Mouse (Mus musculus) heart, embryonic 12.5 days (tissue): ENCODE results near the gene Atg101. TPM values are rescaled to one million over a fixed set of nuclear protein-coding genes. Genes with fewer than 3 reads are reported as not detected.

Experiments
- ATAC-seq: fragments of 200-750 bp; cut with Nextera tagmentation; 2 replicates; pipeline ENCODE4 v1.8.0; 2017; ENCODE audit warnings: moderate TSS enrichment, moderate library complexity; ENCODE audit not compliant: insufficient number of reproducible peaks, low FRiP score
- H3K27ac ChIP-seq: fragments of 300-500 bp; sonication (generic); 2 replicates; pipeline ENCODE4 v1.5.1; 2016; ENCODE audit warnings: mild to moderate bottlenecking, moderate library complexity; ENCODE audit not compliant: poor library complexity, severe bottlenecking
- H3K27me3 ChIP-seq: fragments of 300-500 bp; sonication (generic); replicated peaks from 2 replicates; pipeline ENCODE4 v1.6.1; 2016; ENCODE audit warnings: mild to moderate bottlenecking, moderate library complexity
- H3K36me3 ChIP-seq: fragments of 300-500 bp; sonication (generic); 2 replicates; pipeline ENCODE4 v1.6.1; 2016; ENCODE audit warnings: mild to moderate bottlenecking, moderate library complexity
- H3K4me1 ChIP-seq: fragments of 300-500 bp; sonication (generic); replicated peaks from 2 replicates; pipeline ENCODE4 v1.6.1; 2016; ENCODE audit warnings: mild to moderate bottlenecking
- H3K4me2 ChIP-seq: fragments of 300-500 bp; sonication (generic); 2 replicates; pipeline ENCODE4 v1.6.1; 2016; ENCODE audit warnings: mild to moderate bottlenecking, moderate library complexity
- H3K4me3 ChIP-seq: fragments of 300-500 bp; sonication (generic); 2 replicates; pipeline ENCODE4 v1.5.1; 2016; ENCODE audit warnings: mild to moderate bottlenecking
- H3K9ac ChIP-seq: fragments of 300-500 bp; sonication (generic); 2 replicates; pipeline ENCODE4 v1.6.1; 2016; ENCODE audit warnings: mild to moderate bottlenecking, moderate library complexity
- H3K9me3 ChIP-seq: fragments of 300-500 bp; sonication (generic); replicated peaks from 2 replicates; pipeline ENCODE4 v1.6.1; 2016; ENCODE audit warnings: mild to moderate bottlenecking, moderate library complexity
- WGBS: fragments of 180-500 bp; shearing (Covaris S2); methylation state at CpG from one replicate; pipeline ENCODE4 v1.1.7; 2016; 5-methylcytosine and 5-hydroxymethylcytosine counted together
- polyA plus RNA-seq: library from polyadenylated mRNA; unstranded; fragments of >200 nt; fragmentation: Nextera tagmentation; extraction: Ambion mirVana; gene quantifications from 2 replicates; pipeline ENCODE4 v1.2.1, GENCODE M21; 2016

Gene Atg101
- polyA plus RNA-seq, 1 experiment from 2014 or later, result 49.7 TPM

DNA sequence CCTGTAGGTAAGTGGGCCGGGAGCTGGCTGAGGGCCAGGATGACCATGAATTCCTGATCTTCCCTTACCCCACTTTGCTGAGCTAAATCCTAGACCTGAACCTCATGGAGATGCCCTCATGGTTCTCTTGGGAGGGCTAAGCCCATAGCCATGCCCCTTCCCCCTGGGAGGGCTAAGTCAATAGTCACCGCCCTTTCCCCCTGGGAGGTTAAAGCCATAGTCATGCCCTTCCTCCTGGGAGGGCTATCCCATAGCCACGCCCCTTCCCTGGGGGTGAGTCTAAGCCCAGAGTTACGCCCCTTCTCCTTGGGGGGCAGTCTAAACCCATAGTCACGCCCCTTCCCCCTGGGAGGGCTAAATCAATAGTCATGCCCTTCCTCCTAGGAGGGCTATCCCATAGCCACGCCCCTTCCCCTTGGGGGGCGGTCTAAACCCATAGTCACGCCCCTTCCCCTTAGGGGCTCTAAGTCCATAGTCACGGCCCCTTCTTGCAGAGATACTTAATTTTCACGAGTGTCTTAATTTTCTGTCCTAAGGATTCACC lies 42.0 kb downstream of the Atg101 start:
- Histone ChIP-seq H3K4me1 (peaks cover 25% of the 10 kb centered on the region), H3K36me3 (no peaks in the 10 kb centered on the region), H3K9me3 (no peaks in the 10 kb centered on the region), H3K27ac (no peak overlapping the region), H3K9ac (no peak overlapping the region), H3K27me3 (no peaks in the 10 kb centered on the region), H3K4me2 (no peak overlapping the region), H3K4me3 (no peak overlapping the region)
- 34% methylated on average over 10 of the region's 10 CpGs for WGBS
- ATAC-seq, result peak; percentile 7; the same call in 1 of the 2 replicates

DNA sequence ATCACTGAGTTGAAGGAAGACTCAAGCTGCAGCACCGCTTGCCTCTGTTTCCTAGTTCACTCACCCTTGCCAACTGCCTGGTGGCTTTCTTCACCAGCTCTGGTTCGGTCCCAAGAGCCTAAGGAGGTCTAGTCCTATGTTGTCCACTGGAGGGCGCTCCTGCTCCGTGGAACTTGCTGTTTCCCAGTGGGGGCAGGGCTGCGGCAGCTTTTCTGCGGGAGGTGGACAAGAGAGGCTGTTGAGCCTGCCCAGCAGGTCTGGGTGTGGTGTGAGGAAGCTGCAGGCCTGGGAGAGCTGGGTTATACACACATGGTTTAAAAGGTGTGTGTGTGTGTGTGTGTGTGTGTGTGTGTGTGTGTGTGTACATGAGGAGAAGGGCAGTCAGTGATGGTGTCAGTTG lies 43.2 kb downstream of the Atg101 start:
- no peaks in the 10 kb centered on the region for H3K9me3 ChIP-seq
- no peak overlapping the region for H3K9ac ChIP-seq
- H3K4me1 ChIP-seq, result peaks cover 13% of the 10 kb centered on the region
- H3K27ac ChIP-seq, result no peak overlapping the region
- no peak overlapping the region for H3K4me2 ChIP-seq
- WGBS, result 6% methylated on average over 6 of the region's 6 CpGs
- no peaks in the 10 kb centered on the region for H3K27me3 ChIP-seq
- no peak overlapping the region for H3K4me3 ChIP-seq
- ATAC-seq, result no peak
- no peaks in the 10 kb centered on the region for H3K36me3 ChIP-seq

DNA sequence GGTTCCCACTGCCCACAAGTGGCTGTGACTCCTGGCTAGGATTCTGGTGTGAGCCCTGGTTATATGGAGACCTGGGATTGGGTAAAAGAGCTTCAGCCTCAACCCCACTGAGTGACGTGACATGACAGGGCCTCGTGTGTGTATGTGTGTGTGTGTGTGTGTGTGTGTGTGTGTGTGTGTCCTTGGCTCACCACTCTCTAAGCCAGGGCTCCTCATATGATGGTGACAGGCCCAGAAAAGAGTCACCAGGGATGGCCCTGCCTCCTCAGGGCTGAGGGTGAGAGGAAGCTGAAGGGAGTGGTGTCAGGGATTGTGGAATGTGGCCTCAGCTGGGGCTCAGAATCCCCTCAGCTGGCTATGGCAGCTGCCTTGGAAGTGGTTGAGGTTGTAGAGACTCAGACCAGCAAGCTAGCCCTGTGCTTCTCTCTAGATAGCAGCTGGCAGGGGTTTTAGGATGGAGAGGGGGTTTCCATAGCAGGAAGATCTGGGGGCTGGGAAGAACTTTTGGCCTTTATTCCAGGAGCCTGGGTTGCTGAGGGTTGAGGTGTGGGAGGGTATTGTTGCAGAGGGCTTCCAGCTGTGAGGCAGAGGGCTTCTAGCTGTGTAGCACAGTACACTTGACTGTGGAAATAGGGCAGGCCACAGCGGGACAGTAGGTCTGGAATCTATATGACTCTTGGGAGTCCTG lies 44.9 kb downstream of the Atg101 start:
- Histone ChIP-seq H3K4me1 (peaks cover 13% of the 10 kb centered on the region), H3K4me3 (no peak overlapping the region), H3K36me3 (no peaks in the 10 kb centered on the region), H3K27me3 (no peaks in the 10 kb centered on the region), H3K9ac (no peak overlapping the region), H3K9me3 (no peaks in the 10 kb centered on the region), H3K4me2 (no peak overlapping the region), H3K27ac (no peak overlapping the region)
- WGBS, result 58% methylated on average over 3 of the region's 3 CpGs
- ATAC-seq, result no peak

DNA sequence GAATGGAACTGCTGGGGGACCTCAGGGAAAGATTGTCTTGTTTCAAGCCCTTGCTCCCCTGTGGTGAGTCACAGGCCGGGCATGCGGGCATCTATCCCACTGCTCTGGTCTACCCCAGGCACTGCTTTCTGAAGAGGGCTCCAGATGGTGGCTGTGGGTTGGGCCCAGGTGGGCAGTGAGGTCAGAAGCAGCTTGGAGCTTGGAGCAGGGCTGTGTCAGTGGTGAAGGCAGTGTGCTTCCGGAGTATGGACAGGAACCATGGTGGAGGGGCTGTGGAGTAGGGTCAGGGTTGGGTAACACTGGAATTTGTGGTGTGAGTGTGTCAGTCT lies 45.5 kb downstream of the Atg101 start:
- Histone ChIP-seq H3K4me3 (no peak overlapping the region), H3K4me2 (no peak overlapping the region), H3K9me3 (no peaks in the 10 kb centered on the region), H3K27me3 (no peaks in the 10 kb centered on the region), H3K9ac (no peak overlapping the region), H3K27ac (no peak overlapping the region), H3K4me1 (peaks cover 13% of the 10 kb centered on the region), H3K36me3 (no peaks in the 10 kb centered on the region)
- ATAC-seq, result no peak
- WGBS, result 51% methylated on average over 3 of the region's 3 CpGs

DNA sequence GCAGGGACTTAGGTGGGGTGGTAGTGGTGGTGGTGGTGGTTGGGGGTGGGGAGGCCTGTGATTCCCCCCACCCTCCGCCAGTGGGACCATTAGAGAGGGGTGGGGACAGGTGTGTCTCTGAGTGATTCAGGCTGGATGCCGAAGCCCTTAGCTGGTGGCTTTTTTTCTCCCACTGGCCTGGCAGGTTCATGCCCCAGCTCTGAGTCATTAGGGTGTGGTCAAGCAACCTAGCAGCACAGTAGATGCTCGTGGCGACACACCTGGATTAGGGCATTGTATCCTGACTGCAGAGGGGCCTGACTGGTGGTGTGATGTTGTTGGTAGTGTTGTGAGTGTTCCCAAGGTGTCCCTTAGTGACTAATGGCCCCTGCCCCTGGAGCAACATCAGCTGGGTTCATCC lies 47.0 kb downstream of the Atg101 start:
- ATAC-seq, result no peak
- Histone ChIP-seq H3K9me3 (no peaks in the 10 kb centered on the region), H3K27ac (no peak overlapping the region), H3K4me2 (no peak overlapping the region), H3K4me1 (peaks cover 13% of the 10 kb centered on the region), H3K4me3 (no peak overlapping the region), H3K27me3 (no peaks in the 10 kb centered on the region), H3K36me3 (no peaks in the 10 kb centered on the region), H3K9ac (no peak overlapping the region)
- WGBS, result 68% methylated on average over 4 of the region's 4 CpGs

DNA sequence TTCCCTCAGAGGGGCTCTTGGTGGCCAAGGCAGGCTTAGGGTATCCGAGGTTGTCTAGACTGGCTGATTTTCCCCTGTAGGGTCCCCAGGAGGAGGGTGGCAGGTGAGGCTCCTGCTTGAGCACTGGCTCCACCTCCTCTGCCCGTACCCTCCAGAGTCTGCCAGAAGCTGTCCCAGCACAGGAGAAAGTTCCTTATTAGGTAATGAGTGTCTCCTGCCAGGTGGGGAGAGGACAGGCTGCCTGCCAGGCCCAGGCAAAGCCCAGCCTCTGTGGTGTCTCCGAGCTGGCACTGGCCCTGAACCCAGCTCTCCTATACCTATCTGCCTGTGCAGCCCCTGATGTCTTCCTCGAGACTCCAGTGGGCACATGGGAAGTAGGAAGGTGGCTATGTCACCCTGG lies 48.3 kb downstream of the Atg101 start:
- Histone ChIP-seq H3K27ac (no peak overlapping the region), H3K4me2 (no peak overlapping the region), H3K9me3 (no peaks in the 10 kb centered on the region), H3K27me3 (0 out of 2 replicates have a peak, but pooled peaks cover 5% of the 10 kb centered on the region), H3K36me3 (no peaks in the 10 kb centered on the region), H3K9ac (no peak overlapping the region), H3K4me3 (no peak overlapping the region), H3K4me1 (peaks cover 24% of the 10 kb centered on the region)
- 68% methylated on average over 4 of the region's 4 CpGs for WGBS
- no peak for ATAC-seq

DNA sequence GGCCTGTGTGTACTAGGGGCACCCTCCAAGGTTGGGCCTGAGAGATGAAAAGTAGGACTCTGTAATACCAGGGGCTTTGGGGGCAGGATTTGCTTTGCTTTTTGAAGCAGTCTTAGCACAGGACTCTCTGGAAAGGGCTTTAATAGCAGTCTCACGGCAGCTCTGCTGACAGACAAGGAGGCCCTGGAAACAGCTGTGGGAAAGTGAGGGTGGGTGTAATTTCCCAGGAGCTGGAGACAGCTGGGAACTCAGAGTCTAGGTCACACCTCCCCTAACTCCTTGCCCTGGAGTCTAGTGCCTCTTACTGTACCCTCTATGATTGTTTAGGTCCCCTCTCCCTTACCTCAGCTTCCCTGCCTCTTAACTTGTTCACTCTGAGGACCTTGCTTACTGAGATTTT lies 49.1 kb downstream of the Atg101 start:
- peaks cover 24% of the 10 kb centered on the region for H3K4me1 ChIP-seq
- H3K9ac ChIP-seq, result no peak overlapping the region
- no peaks in the 10 kb centered on the region for H3K36me3 ChIP-seq
- no peak for ATAC-seq
- H3K4me2 ChIP-seq, result no peak overlapping the region
- no peak overlapping the region for H3K4me3 ChIP-seq
- 16% methylated on average over 1 of the region's 1 CpGs for WGBS
- H3K27ac ChIP-seq, result no peak overlapping the region
- H3K9me3 ChIP-seq, result no peaks in the 10 kb centered on the region
- H3K27me3 ChIP-seq, result 0 out of 2 replicates have a peak, but pooled peaks cover 5% of the 10 kb centered on the region

DNA sequence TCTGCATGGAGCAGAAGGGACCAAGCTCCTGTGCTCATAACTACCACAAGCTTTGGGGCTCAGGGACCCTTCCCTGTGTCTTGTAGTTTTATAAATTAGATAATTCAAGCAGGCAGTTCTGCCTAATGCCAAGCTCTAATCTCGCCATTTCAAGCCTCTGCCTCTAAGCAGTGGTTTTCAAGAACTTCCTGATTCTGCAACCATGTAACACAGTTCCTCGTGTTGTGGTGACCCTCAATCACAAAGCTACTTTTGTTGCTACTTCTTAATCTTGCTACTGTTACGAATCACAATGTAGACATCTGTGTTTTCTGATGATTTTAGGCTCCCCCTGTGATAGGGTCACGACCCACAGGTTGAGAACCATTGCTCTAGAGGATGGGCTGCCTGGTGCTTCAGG lies 49.6 kb downstream of the Atg101 start:
- H3K9ac ChIP-seq, result no peak overlapping the region
- H3K4me2 ChIP-seq, result no peak overlapping the region
- peaks cover 24% of the 10 kb centered on the region for H3K4me1 ChIP-seq
- ATAC-seq, result no peak
- H3K4me3 ChIP-seq, result no peak overlapping the region
- H3K27me3 ChIP-seq, result 0 out of 2 replicates have a peak, but pooled peaks cover 5% of the 10 kb centered on the region
- no peak overlapping the region for H3K27ac ChIP-seq
- 57% methylated on average over 4 of the region's 4 CpGs for WGBS
- no peaks in the 10 kb centered on the region for H3K9me3 ChIP-seq
- no peaks in the 10 kb centered on the region for H3K36me3 ChIP-seq

DNA sequence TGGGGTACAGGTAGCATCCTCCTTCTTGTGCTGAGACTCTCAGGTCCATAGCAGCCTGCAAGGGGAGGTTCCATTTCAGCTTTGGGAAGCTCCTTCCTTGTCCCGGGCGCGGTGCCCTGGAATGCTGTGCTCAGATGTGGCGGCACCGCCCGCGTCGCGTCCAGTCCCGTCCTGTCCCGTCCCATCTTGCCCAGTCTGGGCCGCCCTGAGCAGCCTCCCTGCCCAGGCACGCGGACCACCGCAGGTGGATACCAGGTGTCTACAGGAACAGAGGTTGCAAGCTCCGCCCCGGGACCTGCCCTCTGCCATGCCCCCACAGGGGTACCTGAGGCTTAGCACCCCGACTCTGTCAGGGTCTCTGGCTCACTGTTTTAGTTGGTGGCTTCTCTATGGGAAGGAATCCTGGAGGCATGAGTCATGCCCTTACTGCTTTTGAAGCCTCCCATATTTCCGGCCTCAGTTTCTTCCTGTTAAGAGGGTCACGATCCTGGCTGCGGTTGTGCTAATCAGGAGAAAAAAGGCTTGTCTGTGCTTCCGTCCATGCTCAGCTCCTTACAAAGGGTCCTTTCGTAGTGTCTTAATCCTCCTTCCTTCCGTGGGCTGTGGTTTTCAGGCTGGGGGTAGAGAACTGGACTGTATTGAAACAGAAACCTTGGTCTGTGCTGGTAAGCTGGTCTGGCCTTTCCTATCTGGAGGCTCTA lies 52.6 kb downstream of the Atg101 start:
- ATAC-seq, result 0 out of 2 replicates have a peak, but pooled peaks have one; percentile 31
- no peak overlapping the region for H3K4me3 ChIP-seq
- no peaks in the 10 kb centered on the region for H3K36me3 ChIP-seq
- H3K27me3 ChIP-seq, result 0 out of 2 replicates have a peak, but pooled peaks cover 5% of the 10 kb centered on the region
- H3K4me2 ChIP-seq, result peak overlapping the region; percentile 18; the same call in 1 of the 2 replicates
- no peak overlapping the region for H3K9ac ChIP-seq
- peaks cover 11% of the 10 kb centered on the region for H3K4me1 ChIP-seq
- H3K9me3 ChIP-seq, result no peaks in the 10 kb centered on the region
- 38% methylated on average over 24 of the region's 24 CpGs for WGBS
- H3K27ac ChIP-seq, result peak overlapping the region; percentile 39; the same call in 1 of the 2 replicates

DNA sequence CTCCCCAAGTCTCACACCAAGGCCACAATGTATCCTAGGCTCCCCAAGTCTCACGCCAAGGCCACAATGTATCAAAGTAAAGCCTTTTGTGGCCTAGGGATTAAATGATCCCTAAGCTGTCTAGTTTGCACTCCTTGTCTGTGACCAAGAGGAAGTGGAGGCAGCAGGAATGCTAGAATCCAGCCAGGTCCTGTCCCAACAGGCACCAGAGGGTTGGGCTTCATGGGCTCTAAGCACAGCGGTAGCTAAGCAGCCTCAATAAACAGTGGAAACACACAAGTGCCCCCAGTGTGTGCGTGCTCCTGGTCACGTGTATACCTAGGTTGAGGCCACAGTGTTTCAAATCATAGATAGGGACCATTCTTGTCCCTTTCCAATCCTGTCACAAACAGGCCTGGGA lies 54.3 kb downstream of the Atg101 start:
- H3K4me3 ChIP-seq, result no peak overlapping the region
- no peak for ATAC-seq
- no peaks in the 10 kb centered on the region for H3K9me3 ChIP-seq
- H3K36me3 ChIP-seq, result no peaks in the 10 kb centered on the region
- peaks cover 5% of the 10 kb centered on the region; the same call in 1 of the 2 replicates for H3K27me3 ChIP-seq
- 68% methylated on average over 4 of the region's 4 CpGs for WGBS
- H3K4me1 ChIP-seq, result peaks cover 11% of the 10 kb centered on the region
- H3K9ac ChIP-seq, result no peak overlapping the region
- H3K4me2 ChIP-seq, result no peak overlapping the region
- no peak overlapping the region for H3K27ac ChIP-seq

DNA sequence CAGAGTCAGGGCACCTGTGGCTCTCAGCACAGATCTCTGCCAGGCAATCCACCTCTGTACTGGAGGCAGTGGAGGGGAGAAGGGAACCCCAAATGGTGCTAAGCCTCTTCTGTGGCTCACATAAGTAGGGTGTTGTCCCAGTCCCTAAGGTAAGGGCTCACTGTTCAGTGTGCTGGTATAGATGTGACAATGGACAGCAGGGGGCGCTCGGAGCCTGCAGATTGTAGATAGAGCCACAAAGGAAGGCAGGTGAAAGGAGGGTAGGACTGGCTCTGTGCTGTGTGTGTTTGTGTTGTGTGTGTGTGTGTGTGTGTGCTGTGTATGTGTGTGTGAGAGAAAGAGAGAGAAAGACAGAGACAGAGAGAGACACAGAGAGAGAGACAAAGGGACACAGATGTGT lies 55.5 kb downstream of the Atg101 start:
- Histone ChIP-seq H3K36me3 (no peaks in the 10 kb centered on the region), H3K9me3 (no peaks in the 10 kb centered on the region), H3K4me1 (peaks cover 11% of the 10 kb centered on the region), H3K4me2 (no peak overlapping the region), H3K27ac (no peak overlapping the region), H3K9ac (no peak overlapping the region), H3K4me3 (no peak overlapping the region), H3K27me3 (peaks cover 5% of the 10 kb centered on the region; the same call in 1 of the 2 replicates)
- WGBS, result 0% methylated on average over 2 of the region's 2 CpGs
- ATAC-seq, result 0 out of 2 replicates have a peak, but pooled peaks have one; percentile 47
